Mouse (Mus musculus) retina, postnatal 7 days (tissue): ENCODE data around the gene Ceacam20.
"Not testable (repeated sequence)": the region's sequence is repeated elsewhere in the genome, so short reads cannot be mapped to it uniquely, and the experiment has no call there.

Experiments used
- DNase-seq: peaks from one replicate; pipeline ENCODE4 v3.0.0-alpha.2; 2012; ENCODE audit warnings: low read depth, low spot score

The Ceacam20 gene

DNA sequence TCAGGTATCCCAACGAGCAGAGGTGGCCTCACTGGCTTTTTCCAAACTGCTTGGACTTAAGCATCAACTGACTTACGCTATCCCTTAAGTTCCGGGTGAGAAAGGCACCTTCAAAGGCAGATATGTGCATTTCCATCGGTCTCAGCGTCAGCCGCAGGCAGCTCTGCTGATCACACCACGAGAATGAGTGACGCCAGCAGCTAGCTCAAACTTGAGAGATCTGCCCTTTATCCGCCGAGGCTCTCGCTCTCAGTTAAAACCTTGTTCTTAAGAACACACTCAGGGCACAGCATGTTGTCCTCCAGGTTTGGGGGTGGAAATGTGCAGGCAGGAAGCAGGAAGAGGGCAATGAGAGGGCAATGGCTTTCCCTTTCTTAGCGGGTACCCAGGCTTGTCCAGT, 16.3 kb upstream of the Ceacam20 start:
- no peak for DNase-seq

DNA sequence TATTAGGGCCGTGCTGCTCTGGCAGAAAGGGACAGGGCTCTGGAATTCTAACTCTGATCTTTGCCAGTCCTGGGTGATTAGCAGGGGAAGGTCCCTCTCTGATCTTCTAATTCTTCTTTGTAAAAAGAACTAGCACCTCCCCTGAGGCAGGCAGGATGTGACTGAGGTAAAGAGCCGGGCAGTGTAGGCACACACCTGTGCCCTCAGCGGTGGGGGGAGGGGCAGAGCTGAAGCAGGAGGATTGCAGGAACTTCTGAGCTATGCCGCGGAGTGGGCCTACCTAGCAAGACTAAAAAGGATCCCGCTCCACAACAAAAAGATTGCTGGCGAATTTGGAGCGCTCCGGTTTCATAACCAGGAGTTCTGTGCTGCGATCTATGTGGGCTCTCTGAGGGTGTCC, 15.2 kb upstream of the Ceacam20 start:
- DNase-seq, result no peak

DNA sequence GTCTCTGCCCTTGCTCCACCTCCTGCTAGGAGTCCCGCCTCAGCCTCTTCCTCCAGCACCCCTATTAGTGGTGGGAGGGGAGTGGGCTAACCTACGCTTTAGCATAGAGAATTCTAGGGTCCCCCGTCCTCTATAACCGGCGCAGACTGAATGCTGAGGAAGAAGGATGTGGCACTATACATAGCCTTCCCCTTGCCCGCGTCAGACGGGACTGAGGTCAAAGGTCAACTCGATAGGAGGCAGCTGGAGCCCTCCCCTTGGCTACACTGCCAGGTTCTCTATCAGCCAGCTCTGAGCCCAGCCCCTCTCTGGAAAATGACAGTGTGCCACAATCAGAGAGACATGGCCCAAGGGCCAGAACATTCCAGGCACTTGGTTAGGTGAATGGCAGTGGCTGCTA, 14.6 kb upstream of the Ceacam20 start, which contains the start of gene Igsf23:
TSS of gene Igsf23 (minus strand) at position 168 of the 400 bp plus-strand sequence.
- no peak for DNase-seq

DNA sequence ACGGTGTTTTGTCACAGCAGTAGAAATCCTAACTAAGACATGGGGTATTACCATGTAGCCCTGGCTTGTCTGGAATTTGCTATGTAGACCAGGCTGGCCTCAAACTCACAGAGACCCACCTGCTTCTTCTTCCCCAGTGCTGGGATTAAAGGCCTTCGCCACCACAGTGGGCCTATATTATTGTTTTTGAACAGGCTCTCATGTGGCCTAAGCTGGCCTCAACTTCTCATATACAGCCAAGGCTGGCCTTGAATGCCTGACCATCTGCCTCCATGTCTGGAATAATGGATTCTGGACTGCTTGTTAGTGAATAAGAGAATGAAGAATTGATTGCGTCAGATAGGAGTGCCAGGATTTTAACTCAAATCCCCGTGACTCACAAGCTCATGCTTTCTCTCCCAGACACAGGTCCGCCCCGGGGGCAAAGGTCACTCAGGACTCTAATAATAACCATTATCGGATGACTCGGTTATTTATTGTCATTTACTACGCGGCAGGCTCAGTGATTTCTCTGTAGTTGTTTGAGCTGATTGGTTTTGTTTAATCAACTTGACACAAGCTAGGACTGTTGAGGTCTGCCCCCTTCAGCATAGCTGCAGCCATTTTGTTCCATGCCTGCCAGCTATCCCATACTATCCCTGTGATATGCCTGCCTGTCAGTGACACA, 12.8 kb upstream of the Ceacam20 start:
- no peak for DNase-seq

DNA sequence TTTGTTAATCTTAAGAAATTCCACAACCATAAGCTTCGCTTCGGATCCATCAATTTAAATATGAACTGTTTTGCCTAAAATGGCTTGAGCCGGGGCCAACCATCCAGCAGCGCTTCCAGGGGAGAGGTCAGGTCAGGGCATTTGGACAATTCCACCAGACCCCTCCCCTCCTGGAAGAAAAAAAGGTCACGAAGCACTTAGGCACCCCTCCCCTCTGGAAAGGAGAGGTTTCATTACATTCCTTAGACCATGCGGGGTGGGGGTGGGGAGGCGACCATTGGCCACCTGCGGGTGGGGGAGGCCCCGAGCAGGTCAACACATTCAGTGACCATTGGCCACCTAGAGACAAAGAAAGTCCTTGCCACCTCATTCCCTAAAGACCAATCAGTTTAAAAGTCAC, 12.2 kb upstream of the Ceacam20 start:
- DNase-seq, result no peak

DNA sequence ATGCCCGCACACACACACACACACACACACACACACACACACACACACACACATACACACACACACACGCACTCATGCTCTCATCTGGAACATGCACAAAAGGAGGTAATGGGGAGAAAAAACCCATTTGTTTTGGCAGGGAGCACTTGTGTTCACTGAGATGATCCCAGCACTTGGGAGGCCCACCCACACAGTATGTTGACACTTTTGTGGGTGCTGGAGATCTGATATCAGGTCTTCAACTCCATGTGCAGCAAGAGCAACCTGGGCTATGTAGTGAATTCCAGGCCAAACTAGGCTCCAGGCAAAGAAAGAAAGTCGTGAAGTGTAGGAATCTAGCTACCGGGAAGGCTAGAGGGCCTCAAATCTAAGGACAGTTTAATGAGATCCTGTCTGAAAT, 9.4 kb upstream of the Ceacam20 start:
- DNase-seq, result no peak

DNA sequence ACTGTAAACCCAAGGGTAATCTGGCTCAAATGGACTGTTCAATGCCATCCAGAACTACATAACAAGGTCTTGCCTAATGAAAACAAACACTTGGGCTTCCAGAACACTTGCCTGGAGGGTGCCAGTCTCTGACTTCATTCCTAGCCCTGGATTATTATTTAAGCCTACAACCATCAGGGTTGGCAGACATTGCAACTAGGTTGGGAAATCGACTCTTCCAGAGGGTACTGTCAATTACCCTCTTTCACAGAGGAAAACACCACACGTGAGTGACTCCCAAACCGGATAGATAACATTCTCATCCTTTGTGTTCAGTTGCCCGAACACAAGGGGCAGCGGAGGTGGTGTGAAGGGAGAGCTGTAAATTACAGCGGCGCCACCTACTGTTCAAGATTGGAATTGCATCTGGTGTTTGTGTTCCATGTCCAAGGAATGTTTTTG, 8.9 kb upstream of the Ceacam20 start:
- peak; percentile 72 for DNase-seq

DNA sequence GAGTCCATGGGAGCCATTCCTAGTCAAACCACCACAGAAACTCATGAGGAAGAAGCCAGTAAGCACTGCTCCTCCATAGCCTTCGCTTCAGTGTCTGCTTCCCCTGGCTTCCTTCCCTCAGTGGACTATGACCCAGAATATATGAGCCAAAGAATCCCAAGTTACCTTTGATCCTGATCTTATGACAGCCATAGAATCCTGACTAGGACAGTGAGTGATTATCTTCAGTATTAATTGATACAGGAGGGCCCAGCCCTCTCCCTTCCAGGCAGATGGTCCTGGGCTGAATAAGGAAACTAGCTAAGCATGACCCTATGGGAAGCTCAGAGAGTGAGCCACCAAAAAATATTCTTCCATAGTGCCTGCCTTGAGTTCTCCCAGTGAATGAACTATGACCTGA, 2.8 kb upstream of the Ceacam20 start:
- no peak for DNase-seq

DNA sequence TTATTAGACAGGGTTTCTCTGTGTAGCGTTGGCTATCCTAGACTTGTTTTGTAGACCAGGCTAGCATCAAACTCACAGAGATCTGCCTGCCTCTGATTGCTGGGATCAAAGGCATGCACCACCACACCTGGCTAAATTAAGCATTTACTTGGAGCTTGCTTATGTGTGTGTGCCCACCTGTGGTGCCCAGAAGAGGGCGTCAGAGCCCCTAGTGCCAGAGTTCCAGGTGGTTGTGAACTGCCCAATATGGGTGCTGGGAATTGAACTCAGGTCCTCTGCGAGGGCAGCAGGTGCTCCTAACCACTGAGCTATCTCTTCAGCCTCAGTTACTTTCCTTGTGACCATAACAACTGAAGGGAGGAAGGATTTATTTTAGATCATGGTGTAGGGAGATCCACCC, 3.9 kb downstream of the Ceacam20 start:
- no peak for DNase-seq

DNA sequence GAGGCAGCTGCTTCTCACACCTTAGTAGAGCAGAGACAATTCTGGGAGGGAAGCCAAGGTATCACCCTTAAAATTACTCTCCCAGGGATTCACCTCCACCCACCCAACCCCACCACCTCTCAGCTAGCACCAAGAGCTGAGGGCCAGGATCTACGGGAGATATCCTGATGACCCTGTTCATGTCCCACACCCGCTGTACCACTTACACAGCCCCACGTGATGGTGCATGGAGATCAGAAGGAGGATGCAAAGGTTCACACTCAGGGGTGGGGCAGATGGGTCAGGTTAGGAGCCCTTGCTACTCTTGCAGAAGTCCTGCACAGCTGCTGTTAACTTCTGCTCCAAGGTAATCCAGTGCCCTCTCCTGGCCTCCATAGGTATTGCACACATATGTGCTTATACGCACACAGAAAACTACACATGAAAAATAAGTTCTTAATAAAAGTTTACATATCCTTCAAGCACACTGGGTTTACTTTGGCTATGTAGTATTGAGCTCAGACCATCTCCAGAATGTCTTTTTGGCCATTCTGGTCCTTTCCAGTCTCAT, 4.4 kb downstream of the Ceacam20 start:
- DNase-seq, result no peak

DNA sequence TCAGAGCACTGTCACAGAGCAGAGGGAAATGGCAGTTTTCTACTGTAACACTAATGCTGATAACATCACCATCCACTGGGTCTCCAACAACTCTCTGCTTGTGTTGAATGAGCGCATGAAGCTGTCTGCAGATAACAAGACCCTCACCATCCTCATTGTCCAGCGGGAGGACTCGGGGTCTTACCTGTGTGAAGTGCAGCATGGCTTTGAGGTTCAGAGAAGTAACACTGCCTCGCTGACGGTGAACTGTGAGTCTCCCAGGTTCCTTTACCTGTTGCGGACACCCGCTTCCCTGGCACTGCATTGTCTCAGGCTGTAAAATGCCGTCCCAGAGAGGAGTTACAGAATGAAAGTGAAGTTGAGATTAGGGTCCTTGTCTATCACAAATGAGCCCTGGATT, 5.0 kb downstream of the Ceacam20 start:
- DNase-seq, result no peak

DNA sequence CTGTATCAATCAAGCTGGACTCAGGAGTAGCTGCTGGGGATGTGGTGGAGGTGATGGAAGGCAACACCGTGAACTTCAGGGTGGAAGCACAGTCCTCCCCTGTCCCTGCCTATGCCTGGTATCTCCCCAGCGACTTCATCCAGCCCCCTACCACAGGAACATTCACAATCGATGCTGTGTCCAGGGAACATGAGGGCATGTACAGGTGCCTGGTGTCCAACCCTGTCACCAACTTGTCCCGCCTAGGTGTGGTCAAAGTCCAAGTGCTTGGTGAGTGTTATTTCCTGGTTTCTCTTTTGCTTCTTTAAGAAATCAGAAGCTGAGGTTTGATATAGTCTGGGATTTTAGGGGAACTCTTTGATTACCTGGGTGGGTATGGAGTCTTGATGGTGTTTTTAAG, 6.3 kb downstream of the Ceacam20 start:
- no peak for DNase-seq

DNA sequence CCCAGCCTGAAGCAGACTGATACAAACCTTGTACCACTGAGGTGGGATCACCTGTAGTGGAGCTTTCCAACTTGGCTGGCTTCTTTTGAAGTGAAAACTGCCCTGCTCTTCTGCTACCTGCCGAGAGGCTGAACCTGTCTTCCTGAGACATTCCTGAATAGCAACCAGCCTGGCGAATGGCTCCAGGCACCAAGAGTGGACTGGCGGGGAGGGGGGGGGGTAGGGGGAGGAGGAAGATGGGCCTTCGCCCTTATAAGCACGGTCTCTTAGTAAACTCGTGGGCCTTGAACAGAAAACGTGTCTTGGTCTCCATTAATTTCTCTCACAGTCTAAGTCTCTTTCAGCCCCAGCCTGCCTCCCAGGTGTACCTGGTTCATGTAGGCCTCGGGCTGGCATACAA, 26.0 kb downstream of the Ceacam20 start, which contains the start of gene Nlrp9b:
TSS of gene Nlrp9b (plus strand) at position 301 of the 400 bp plus-strand sequence.
- DNase-seq, result not testable (repeated sequence)

DNA sequence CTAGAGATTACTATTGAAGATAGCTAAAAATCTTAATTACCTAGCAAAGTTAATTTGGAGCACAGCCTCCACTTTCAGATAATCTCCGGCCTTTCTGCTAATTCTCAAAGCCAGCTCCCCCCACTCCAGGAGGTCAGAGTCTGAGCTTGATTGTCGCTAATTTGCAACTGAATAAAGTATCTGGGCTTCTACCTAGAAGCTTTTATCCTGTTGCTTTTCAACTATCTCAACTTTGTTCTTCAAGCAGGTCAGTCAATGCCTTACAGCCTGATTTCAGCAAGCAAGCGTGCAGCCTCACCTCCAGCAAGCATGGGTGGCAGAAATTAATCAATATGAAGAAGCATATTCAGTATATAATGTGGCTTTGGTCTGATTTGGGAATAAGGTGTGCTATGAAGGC, 31.5 kb downstream of the Ceacam20 start:
- DNase-seq, result not testable (repeated sequence)

DNA sequence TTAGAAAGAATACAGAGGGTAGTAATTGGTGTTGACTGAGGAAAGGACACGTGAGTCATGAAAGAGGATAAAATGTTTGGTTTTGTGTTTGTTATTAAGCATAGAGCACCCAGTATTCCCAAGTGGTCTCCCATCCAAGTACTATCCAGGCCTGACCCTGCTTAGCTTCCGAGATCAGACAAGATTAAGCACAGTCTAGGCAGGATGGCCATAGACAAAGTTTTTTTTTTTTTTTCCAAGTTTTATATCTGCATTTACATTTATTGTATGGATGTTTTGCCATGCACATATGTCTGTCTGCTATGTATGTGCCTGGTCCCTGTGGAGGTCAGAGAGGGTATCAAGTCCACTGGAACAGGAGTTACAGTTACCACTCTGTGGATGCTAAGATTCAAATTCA, 44.8 kb downstream of the Ceacam20 start:
- no peak for DNase-seq
